18 mouse cellular contexts compared by ENCODE assay signal in the genomic region with DNA sequence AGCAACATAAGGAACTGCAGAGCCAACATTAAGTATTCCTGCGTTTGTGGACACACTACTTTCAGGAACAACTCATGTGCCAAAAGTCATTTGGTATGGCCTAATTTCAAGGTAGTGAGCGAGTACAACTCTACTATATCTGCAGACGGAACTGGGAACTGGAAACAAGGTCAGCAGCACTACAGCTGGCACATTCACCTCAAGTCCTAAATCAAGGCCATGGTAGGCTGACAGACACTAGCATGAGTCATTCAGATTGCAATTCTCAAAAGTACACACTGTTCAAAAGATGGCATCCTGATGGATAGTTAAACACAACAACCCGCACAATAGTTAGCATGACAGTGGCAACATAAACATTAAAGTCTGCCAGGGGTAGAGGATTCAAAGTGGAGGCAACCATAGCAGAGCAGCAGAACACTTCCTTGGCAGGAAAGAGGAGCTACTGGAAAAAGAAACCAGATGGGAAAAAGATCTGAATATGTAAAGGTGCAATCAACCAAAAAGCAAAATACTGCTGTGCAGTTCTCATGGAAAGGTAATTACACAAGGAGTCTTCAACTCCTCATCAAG. TPM values are rescaled to one million over a fixed set of nuclear protein-coding genes. Genes with fewer than 3 reads are reported as not detected.
DNase-seq lines count a peak whose midpoint lies in the region; ATAC-seq and TF ChIP-seq lines count a peak whose summit lies in the region.
"Had no signal": no experiment of that assay in that cellular context is flagged by ENCODE, and none has a peak within 500 bp of the region (broad histone marks: within the 10 kb centered on the region; RNA-seq: fewer than 3 reads in every experiment).

No protein-coding gene starts in this region.

- peaks cover 5% of the 10 kb centered on the region for H3K36me3 ChIP-seq in midbrain, postnatal 0 days (ENCODE audit: insufficient read depth, low read length)

- ATAC-seq in midbrain, postnatal 0 days (ENCODE audit: low FRiP score) = no peak
- ATAC-seq: hindbrain, postnatal 0 days had no signal

- H3K4me2 ChIP-seq in midbrain, postnatal 0 days (ENCODE audit: low read depth, low read length, poor library complexity, severe bottlenecking) = no peak overlapping the region
- H3K4me2 ChIP-seq: liver, embryonic 15.5 days; neural tube, embryonic 12.5 days had no signal

- no peak for TF ChIP-seq CTCF in gastrocnemius, adult 2 months (IDR thresholded peaks at IDR 0.05)
- no peak for TF ChIP-seq CTCF in midbrain, postnatal 0 days (IDR thresholded peaks at IDR 0.05)

- H3K27ac ChIP-seq in gastrocnemius, adult 2 months = peak overlapping the region; percentile 79
- no peak overlapping the region for H3K27ac ChIP-seq in midbrain, postnatal 0 days (ENCODE audit: low read depth, low read length)
- H3K27ac ChIP-seq: hindbrain, postnatal 0 days; limb, embryonic 10.5 days; liver, embryonic 15.5 days; neural tube, embryonic 12.5 days had no signal

- H3K4me1 ChIP-seq in midbrain, postnatal 0 days (ENCODE audit: insufficient read depth, low read length) = no peaks in the 10 kb centered on the region
- H3K4me1 ChIP-seq: limb, embryonic 10.5 days; liver, embryonic 15.5 days; neural tube, embryonic 12.5 days had no signal

- no peak overlapping the region for H3K4me3 ChIP-seq in gastrocnemius, adult 2 months
- no peak overlapping the region for H3K4me3 ChIP-seq in midbrain, postnatal 0 days (ENCODE audit: low read depth, low read length)
- H3K4me3 ChIP-seq: limb, embryonic 10.5 days; liver, embryonic 15.5 days; neural tube, embryonic 12.5 days had no signal

- intact Hi-C loops in gastrocnemius, adult 2 months (cut with DNase I) = no loop called here

- no peaks in the 10 kb centered on the region for H3K9me3 ChIP-seq in midbrain, postnatal 0 days (ENCODE audit: low read length)
- H3K9me3 ChIP-seq: limb, embryonic 10.5 days; liver, embryonic 15.5 days; neural tube, embryonic 12.5 days had no signal

- no peaks in the 10 kb centered on the region for H3K27me3 ChIP-seq in midbrain, postnatal 0 days (ENCODE audit: insufficient read depth, low read length)
- H3K27me3 ChIP-seq: liver, embryonic 15.5 days; neural tube, embryonic 12.5 days had no signal

- no peak overlapping the region for H3K9ac ChIP-seq in midbrain, postnatal 0 days (replicated peaks; ENCODE audit: low read length, poor library complexity, severe bottlenecking)
- H3K9ac ChIP-seq: liver, embryonic 15.5 days; neural tube, embryonic 12.5 days had no signal

- 88% methylated on average over 4 of the region's 4 CpGs for WGBS in midbrain, postnatal 0 days

- DNase-seq in gastrocnemius, adult 2 months = peak; percentile 48
- DNase-seq in gastrocnemius, postnatal 4 days (ENCODE audit: low spot score in 2 of 2) = no peak
- DNase-seq in lung, postnatal 10 days = peak; percentile 3
- DNase-seq in lung, postnatal 14 days = no peak
- DNase-seq in adipocyte (ENCODE audit: low spot score) = peak; percentile 78
- DNase-seq in gonadal fat pad, adult 2 months (ENCODE audit: low read depth) = peak; percentile 50
- no peak for DNase-seq in midbrain, postnatal 0 days (ENCODE audit: low spot score)
- no peak for DNase-seq in layer of hippocampus, postnatal 14 days (ENCODE audit: low spot score in 2 of 2)
- DNase-seq: cerebellum, adult 9-11 months; heart, postnatal 14 days; kidney, adult 2 months; kidney, postnatal 25 days; right cerebral cortex, postnatal 4 days; thymus, adult 2 months had no signal

RNA-seq across cellular contexts. Expression of a gene that starts 25.9 kb away (rescaled TPM):
- 10 to 100 TPM; 34.7 to 36.1 TPM for total RNA-seq in gastrocnemius, adult 2 months (2021)
- total RNA-seq in gastrocnemius, postnatal 4 days (2021) = 10 to 100 TPM; 35.0 to 36.8 TPM
- polyA plus RNA-seq in gonadal fat pad, adult 2 months (2012; rRNA removed) = 8.6 and 10.7 TPM in 2 replicates
- 60.6 and 66.3 TPM in 2 replicates for total RNA-seq in midbrain, postnatal 0 days (2014; rRNA removed)
- 12.2 and 14.9 TPM in 2 replicates for polyA plus RNA-seq in midbrain, postnatal 0 days (2015; fragmentation: Nextera tagmentation; extraction: Ambion mirVana)
- 10 to 100 TPM; 47.0 to 47.3 TPM for total RNA-seq in layer of hippocampus, postnatal 14 days (2021)

Comparison
In these comparisons a context has a peak if more than half of its experiments do, and no peak if none do; other contexts are left out.
1. DNase-seq: peak in gastrocnemius, adult 2 months (single experiment), lung, postnatal 10 days (single experiment), adipocyte (single experiment) and gonadal fat pad, adult 2 months (single experiment); none in gastrocnemius, postnatal 4 days (0 of 2), lung, postnatal 14 days (single experiment), midbrain, postnatal 0 days (single experiment) and layer of hippocampus, postnatal 14 days (0 of 2).